Mouse (Mus musculus) neutrophil, adult 65 days (primary cell): Measurements from ENCODE around the gene Myod1. TPM values are rescaled to one million over a fixed set of nuclear protein-coding genes. Genes with fewer than 3 reads are reported as not detected.

Experiments
- total RNA-seq: library from RNA; stranded (reverse); gene quantifications from 2 replicates; pipeline ENCODE4 v1.2.4, GENCODE M21; 2023

Myod1 gene
- total RNA-seq = not detected in 2 replicates

GRCm38 (mm10) chr7:46376172-46377007, at the start of gene Myod1:
Gene Myod1, plus strand, starts transcription at chr7:46376474.

GRCm38 (mm10) chr7:46396231-46396927, 20.1 kb downstream of the Myod1 start, which contains the start of gene Kcnc1:
Gene Kcnc1, plus strand, starts transcription at chr7:46396497.

Other genes starting within 250 kb of the Myod1 start
- 0.16 and 0.73 TPM in 2 replicates for gene Abcc8, start 196.4 kb upstream of the Myod1 start, total RNA-seq
- 0.51 TPM in 1 of 2 replicates, not detected in the other for gene Ush1c, start 138.0 kb upstream of the Myod1 start, total RNA-seq
- 0.77 and 1.1 TPM in 2 replicates for gene Otog, start 135.5 kb upstream of the Myod1 start, total RNA-seq
- not detected in 2 replicates for gene Kcnc1, start 20.0 kb downstream of the Myod1 start, total RNA-seq